8 mouse cellular contexts compared by ENCODE assay signal in the genomic region with DNA sequence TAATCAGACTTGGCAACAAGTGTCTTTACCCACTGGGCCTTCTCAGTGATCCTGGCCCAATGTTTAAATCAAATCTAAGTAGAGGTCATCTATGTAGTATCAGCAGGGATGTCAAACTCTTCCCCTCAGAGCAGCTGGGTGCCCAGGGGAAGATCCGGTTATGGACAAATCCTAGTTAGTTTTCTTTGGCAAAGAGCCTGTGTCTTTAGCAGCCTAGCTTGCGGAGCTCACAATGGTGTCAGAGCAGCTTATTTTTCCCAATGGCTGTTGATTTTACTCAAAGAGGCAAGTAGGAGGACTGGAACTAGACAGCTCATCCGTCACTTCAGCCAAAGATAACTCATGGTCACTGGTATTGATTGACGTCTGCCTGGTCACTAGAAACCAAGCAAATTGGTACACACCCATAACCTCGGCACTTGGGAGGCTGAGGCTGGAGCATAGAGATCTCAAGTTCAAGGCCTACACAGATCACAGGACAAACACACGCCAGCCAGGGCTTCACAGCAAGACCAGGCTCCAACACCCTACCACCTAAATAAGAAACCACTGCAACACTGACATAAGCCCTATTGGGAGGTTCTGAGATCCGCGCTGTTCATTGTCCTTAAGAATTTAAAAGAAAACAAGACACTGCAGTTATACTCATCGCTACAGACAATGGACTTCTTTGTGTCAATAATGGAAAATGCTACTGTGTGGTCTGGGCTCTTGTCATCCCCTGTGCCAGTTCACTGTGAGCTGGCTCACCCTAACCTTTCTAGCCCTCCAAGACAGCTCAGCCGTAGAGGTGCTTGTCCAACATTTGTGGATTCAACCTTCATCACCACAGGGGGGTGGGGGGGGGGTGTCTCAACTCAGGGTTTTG. TPM values are rescaled to one million over a fixed set of nuclear protein-coding genes. Genes with fewer than 3 reads are reported as not detected.
DNase-seq lines count a peak whose midpoint lies in the region; ATAC-seq lines count a peak whose summit lies in the region.

No protein-coding gene starts in this region.

- H3K4me1 ChIP-seq in forebrain, embryonic 11.5 days (replicated peaks; ENCODE audit: control insufficient read depth, insufficient read depth, low read length) = peaks cover 12% of the 10 kb centered on the region
- H3K4me1 ChIP-seq in limb, embryonic 15.5 days = peaks cover 48% of the 10 kb centered on the region

- H3K4me2 ChIP-seq in forebrain, embryonic 11.5 days (ENCODE audit: low read depth, low read length, severe bottlenecking) = peak overlapping the region; percentile 82
- H3K4me2 ChIP-seq in limb, embryonic 15.5 days = peak overlapping the region; percentile 65

- DNase-seq in cerebellum, adult 8-10 months = peak; percentile 41
- no peak for DNase-seq in cerebellum, postnatal 25 days
- DNase-seq in 3T3-L1 (ENCODE audit: low read depth, low spot score) = peak; percentile 74
- no peak for DNase-seq in forebrain, embryonic 11.5 days (ENCODE audit: low spot score)
- DNase-seq in spleen, postnatal 14 days (ENCODE audit: low spot score in 2 of 2) = no peak
- DNase-seq in urinary bladder, postnatal 10 days (ENCODE audit: low spot score) = no peak
- DNase-seq in ovary, postnatal 14 days (ENCODE audit: low spot score) = no peak

- no peaks in the 10 kb centered on the region for H3K9me3 ChIP-seq in forebrain, embryonic 11.5 days (ENCODE audit: control insufficient read depth, low read length)
- no peaks in the 10 kb centered on the region for H3K9me3 ChIP-seq in limb, embryonic 15.5 days

- WGBS in forebrain, embryonic 11.5 days = 87% methylated on average over 10 of the region's 10 CpGs
- WGBS in limb, embryonic 15.5 days = 80% methylated on average over 10 of the region's 10 CpGs

- peak overlapping the region; percentile 94 for H3K4me3 ChIP-seq in forebrain, embryonic 11.5 days (ENCODE audit: low read depth, low read length)
- H3K4me3 ChIP-seq in limb, embryonic 15.5 days = peak overlapping the region; percentile 90

- no peak overlapping the region for H3K27ac ChIP-seq in forebrain, embryonic 11.5 days (ENCODE audit: low read depth, low read length)
- H3K27ac ChIP-seq in limb, embryonic 15.5 days = peak overlapping the region; percentile 94

- peak overlapping the region; percentile 98 for H3K9ac ChIP-seq in forebrain, embryonic 11.5 days (ENCODE audit: low read length)
- peak overlapping the region; percentile 91; the same call in 1 of the 2 replicates for H3K9ac ChIP-seq in limb, embryonic 15.5 days

- H3K27me3 ChIP-seq in forebrain, embryonic 11.5 days (ENCODE audit: control insufficient read depth, insufficient read depth, low read length) = no peaks in the 10 kb centered on the region
- no peaks in the 10 kb centered on the region for H3K27me3 ChIP-seq in limb, embryonic 15.5 days

- ATAC-seq in forebrain, embryonic 11.5 days (replicated peaks; ENCODE audit: low FRiP score) = no peak
- no peak for ATAC-seq in limb, embryonic 15.5 days (ENCODE audit: insufficient number of reproducible peaks, low FRiP score, low TSS enrichment, low read depth)

- no peaks in the 10 kb centered on the region for H3K36me3 ChIP-seq in forebrain, embryonic 11.5 days (ENCODE audit: control insufficient read depth, insufficient read depth, low read length)
- H3K36me3 ChIP-seq in limb, embryonic 15.5 days = no peaks in the 10 kb centered on the region

RNA-seq across cellular contexts. Expression of a gene that starts 7.0 kb away (rescaled TPM):
- 30.9 and 31.0 TPM in 2 replicates for polyA plus RNA-seq in forebrain, embryonic 11.5 days (2014; fragmentation: Nextera tagmentation; extraction: Ambion mirVana)
- 15.1 and 16.8 TPM in 2 replicates for polyA plus RNA-seq in limb, embryonic 15.5 days (2015; fragmentation: Nextera tagmentation; extraction: Ambion mirVana)

RNA-seq across cellular contexts. Expression of a gene that starts 32.0 kb away (rescaled TPM):
- 24.8 and 28.8 TPM in 2 replicates for polyA plus RNA-seq in forebrain, embryonic 11.5 days (2014; fragmentation: Nextera tagmentation; extraction: Ambion mirVana)
- 33.6 and 37.6 TPM in 2 replicates for polyA plus RNA-seq in limb, embryonic 15.5 days (2015; fragmentation: Nextera tagmentation; extraction: Ambion mirVana)

RNA-seq across cellular contexts. Expression of a gene that starts 37.4 kb away (rescaled TPM):
- polyA plus RNA-seq in forebrain, embryonic 11.5 days (2014; fragmentation: Nextera tagmentation; extraction: Ambion mirVana) = 0.17 TPM in 1 of 2 replicates, not detected in the other
- polyA plus RNA-seq in limb, embryonic 15.5 days (2015; fragmentation: Nextera tagmentation; extraction: Ambion mirVana) = 27.1 and 30.4 TPM in 2 replicates

RNA-seq across cellular contexts. Expression of a gene that starts 47.8 kb away (rescaled TPM):
- polyA plus RNA-seq in forebrain, embryonic 11.5 days (2014; fragmentation: Nextera tagmentation; extraction: Ambion mirVana) = 0.25 and 0.29 TPM in 2 replicates
- 3.4 and 3.6 TPM in 2 replicates for polyA plus RNA-seq in limb, embryonic 15.5 days (2015; fragmentation: Nextera tagmentation; extraction: Ambion mirVana)

RNA-seq across cellular contexts. Expression of a gene that starts 54.0 kb away (rescaled TPM):
- 31.2 and 31.6 TPM in 2 replicates for polyA plus RNA-seq in forebrain, embryonic 11.5 days (2014; fragmentation: Nextera tagmentation; extraction: Ambion mirVana)
- 22.7 and 23.8 TPM in 2 replicates for polyA plus RNA-seq in limb, embryonic 15.5 days (2015; fragmentation: Nextera tagmentation; extraction: Ambion mirVana)

Comparison
In these comparisons a context has a peak if more than half of its experiments do, and no peak if none do; other contexts are left out.
1. DNase-seq: peak in cerebellum, adult 8-10 months (single experiment) and 3T3-L1 (single experiment); none in cerebellum, postnatal 25 days (0 of 2), forebrain, embryonic 11.5 days (single experiment), spleen, postnatal 14 days (0 of 2), urinary bladder, postnatal 10 days (single experiment) and ovary, postnatal 14 days (single experiment).
2. RNA of a gene that starts 37.4 kb away (polyA plus RNA-seq): 27.1 to 30.4 TPM in limb, embryonic 15.5 days; 0.17 TPM in forebrain, embryonic 11.5 days; every median in the first group is over 10 times any median in the second.